Mouse (Mus musculus): ENCODE measurements around the gene Dusp11.
"Not testable (repeated sequence)": the region's sequence is repeated elsewhere in the genome, so short reads cannot be mapped to it uniquely, and the experiment has no call there.

Dusp11 gene

DNA sequence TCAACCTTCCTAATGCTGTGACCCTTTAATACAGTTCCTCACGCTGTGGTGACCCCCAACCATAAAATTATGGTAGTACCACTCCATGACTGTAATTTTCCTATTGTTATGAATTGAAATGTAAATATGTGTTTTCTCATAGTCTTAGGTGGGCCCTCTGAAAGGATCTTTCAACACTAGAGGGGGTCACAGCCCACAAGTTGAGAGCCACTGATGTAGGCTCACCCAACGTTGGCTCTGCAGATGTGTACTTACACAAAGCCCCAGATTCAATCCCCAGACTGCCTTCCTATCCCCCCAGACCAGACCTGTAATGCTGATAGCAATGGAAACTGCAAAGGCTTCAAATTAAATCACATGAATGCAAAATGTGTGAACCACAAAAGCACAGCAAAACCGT, 25.8 kb downstream of the Dusp11 start:
- no peak for DNase-seq

DNA sequence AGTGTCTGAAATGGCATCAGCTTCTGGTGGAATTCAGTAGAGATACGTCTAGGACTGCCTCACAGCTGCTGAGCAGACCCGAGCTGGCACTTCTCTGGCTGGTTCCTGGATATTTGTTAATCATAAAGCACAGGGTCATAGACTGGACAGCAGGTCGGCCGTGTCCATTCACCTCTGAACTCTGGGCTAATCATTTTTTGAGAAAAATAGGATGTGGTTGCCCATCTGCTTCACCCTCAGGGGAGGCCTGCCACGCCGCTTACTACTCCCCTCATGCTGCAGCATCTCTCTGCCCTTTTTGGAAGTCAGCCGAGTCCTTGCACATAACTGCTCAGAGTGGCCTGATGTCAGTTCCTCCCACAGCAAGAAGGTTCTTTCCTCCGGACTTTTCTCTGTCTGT, 27.4 kb downstream of the Dusp11 start:
- DNase-seq: no peak

DNA sequence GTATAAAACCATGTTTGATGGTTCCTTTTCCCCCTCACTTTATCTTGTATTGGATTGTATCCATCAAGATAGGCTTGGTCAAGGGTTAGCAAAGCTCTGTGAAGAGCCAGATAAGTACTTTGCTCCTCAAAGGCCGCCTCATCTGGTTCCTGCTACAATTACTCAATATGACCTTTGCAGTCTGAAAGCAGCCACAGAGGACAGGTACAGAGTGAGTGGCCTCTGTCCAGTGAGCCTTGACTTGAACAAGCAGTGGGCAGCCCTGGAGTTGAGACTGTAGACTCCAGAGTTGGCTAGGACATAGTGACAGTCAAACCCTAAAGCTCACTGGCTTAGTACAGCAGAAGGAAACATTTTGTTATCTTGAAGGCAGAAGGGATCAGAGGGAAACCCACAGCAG, 32.2 kb downstream of the Dusp11 start:
- DNase-seq: no peak

- no peak for DNase-seq
Observed at GRCm38 (mm10) chr6:85927476-85928464, 33.7 kb downstream of the Dusp11 start.

- no peak for DNase-seq
Observed at GRCm38 (mm10) chr6:85926709-85927108, 34.8 kb downstream of the Dusp11 start.

- no peak for DNase-seq
Observed at GRCm38 (mm10) chr6:85923643-85924042, 37.8 kb downstream of the Dusp11 start.

GRCm38 (mm10) chr6:85919401-85919800, 42.1 kb downstream of the Dusp11 start:
- no peak for DNase-seq

GRCm38 (mm10) chr6:85918341-85918740, 43.1 kb downstream of the Dusp11 start:
- DNase-seq: not testable (repeated sequence)

GRCm38 (mm10) chr6:85916596-85916995, 44.9 kb downstream of the Dusp11 start:
- no peak for DNase-seq

DNA sequence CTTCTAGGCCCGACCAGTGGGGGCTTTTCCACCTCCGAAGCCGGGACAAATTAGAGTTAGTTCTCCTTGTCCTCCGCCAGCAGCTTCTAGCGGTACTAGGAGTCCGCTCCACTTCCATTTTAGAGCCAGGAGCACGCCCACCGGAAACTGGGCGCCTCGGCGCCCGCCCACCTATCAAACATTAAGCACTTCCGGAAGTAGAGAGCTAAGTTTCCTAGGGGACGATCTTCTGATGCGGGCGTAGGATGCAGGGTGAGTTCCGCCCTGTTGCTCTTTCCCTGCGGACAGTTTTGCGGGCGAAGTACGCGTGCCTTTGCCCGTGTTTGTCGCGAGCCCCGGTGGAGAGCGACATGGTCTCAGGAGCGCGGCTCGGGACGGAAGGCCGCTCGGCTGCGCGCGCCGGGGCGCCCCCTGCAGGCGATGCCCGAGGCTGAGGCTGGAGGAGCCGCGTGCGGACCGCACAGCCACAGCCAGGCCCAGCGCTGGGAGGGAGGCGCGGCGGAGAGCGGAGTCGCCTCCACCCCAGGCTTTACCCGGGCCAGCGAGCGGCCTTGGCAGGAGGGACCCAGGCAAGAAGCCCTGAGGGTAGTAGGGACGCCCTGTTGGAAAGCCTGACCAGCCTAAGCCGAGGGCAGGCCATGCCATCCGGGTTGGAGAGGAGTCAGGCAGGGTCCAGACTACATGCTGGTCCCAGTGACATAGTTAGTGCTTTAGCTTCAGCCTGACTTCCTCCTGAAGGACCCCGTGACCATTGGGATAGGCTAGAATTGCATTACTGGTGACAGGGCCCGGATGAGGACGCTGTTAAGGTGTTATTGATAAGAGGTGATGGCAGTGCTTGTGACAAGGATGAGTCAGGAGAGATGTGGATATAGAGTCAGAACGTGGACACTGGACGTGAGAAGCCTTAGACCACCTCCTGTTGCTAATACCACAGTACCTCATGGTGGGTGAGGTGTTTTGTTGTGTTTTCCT, 45.6 kb downstream of the Dusp11 start, which contains the start of gene Nat8f1:
Nat8f1 (minus strand) TSS at position 149 of the 975 bp plus-strand sequence.
- peak; percentile 89 for DNase-seq

DNA sequence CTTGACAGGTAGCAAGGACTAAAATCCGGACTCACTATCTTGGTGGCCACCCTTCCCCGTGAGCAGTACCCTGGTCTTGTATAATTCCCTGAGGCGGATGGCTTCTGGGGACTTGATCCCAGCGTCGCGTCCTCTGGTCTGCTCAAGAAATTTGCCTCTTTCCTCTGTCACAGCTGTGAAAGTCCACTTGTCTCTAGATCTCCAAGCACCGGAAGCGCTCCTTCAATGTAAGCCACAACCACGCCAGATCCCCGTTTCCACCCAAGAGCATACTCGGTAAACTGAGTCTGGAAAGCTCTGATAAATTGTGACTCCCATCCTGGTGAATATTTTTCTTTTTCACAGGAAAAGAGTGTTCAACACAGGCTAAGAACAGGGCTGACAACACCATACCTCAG, 46.3 kb downstream of the Dusp11 start:
- peak; percentile 12 for DNase-seq

DNA sequence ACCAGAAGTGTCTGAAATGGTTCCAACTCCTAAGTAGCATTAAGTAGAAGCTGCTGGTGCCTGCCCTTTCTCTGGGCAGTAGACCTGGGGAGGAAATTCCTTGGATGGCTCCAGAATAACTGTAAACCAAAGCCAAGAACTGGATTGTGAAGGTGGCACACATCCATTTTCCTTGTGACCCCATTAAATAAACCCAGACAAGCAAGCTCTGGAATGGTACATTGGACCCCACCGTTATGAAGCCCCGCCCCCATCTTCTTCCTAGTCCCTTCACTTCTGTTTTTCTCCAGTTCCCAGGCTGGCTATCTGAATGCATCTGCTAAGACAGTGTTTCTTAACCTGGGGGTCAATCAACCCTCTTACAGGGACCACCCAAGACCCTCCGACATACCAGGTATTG, 49.9 kb downstream of the Dusp11 start, which contains the start of gene Tprkb:
Tprkb (plus strand) TSS at position 279 of the 400 bp plus-strand sequence.
- no peak for DNase-seq

DNA sequence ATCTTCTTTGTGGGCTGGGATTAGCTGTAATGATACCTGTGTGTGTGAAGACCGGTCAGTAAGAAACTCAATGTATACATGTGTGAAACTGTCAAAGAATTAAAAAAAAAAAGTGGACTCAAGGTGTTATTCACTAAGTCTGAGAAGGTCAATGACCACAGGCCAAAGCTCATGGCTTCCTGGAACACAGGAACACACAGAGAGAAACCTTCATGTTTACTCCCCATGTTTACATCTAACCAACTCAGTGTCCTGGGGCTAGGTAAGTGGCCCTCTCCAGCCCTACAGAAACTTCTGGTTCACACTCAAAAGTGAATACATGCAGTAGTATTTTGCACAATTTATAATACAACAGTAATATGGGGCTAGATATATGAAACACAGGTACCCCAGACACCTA, 51.8 kb downstream of the Dusp11 start:
- DNase-seq: no peak

- no peak for DNase-seq
Observed at GRCm38 (mm10) chr6:85908341-85908740, 53.1 kb downstream of the Dusp11 start.

GRCm38 (mm10) chr6:85906911-85907351, 54.5 kb downstream of the Dusp11 start:
- DNase-seq: peak; percentile 78

GRCm38 (mm10) chr6:85904642-85905061, 56.8 kb downstream of the Dusp11 start, which contains the start of gene Nat8f4:
Gene Nat8f4, minus strand, starts transcription at chr6:85904884.
- peak; percentile 77 for DNase-seq

DNA sequence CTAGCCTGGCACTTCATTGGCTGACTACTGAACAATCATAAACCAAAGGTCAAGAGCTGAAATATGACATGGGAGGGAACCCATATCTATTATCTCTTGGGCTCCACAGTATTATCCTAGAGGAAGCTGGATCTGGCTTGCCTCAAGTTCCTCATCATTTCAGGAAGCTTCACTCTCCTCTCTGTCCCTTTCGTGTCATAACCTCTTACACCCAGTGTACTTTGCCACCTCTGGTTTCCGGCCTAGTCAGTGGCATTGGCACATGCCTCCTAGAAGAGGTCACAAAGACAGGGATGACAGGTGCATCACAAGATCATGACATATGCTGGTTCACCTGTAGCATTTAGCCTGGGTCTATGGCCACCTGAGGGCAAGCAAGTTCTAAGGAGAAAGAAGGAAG, 59.2 kb downstream of the Dusp11 start:
- no peak for DNase-seq

DNA sequence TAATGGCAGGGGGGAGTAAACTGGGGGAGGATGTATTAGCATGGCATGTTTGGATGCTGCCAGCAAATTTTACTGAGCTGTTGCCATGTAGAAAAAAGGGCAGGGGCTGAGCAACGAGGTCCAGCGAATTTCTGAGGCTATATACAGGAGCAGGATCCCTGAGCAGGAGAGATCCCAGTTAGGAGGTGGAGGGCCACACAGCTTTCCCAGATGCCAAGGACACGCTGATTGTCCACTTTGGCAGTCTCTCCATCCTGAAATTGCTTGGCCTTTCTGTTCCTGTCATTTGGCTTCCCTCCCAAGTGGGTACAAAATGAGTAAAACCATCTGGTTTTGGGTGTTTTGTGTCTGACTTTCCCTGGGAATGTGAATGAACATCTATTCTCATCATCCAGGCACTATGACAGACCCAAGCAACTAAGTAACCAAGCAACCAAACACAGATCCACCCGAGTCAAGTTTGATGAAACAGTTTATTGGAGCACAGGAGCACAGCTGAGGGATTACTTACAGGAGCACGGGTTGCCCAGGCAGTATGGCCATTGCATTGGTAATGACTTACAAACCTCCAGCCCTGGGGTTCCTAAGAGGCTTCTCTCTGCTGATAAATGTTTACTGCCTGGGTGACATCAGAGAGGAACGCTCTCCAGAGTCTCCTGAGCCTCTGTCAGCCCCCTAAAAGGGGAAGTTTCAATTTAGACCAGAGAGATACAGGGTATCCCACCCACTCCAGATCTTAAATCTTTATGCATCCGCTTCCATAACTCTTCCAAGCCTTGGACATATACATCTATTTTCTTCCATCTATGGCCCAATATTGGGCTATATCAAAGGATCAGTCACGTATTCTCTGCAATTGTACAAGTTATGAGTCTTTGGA, 62.6 kb downstream of the Dusp11 start:
- not testable (repeated sequence) for DNase-seq

GRCm38 (mm10) chr6:85895061-85895648, 66.3 kb downstream of the Dusp11 start:
- DNase-seq: not testable (repeated sequence)
